Mouse (Mus musculus): ENCODE results near the gene Tbc1d4.

DNA sequence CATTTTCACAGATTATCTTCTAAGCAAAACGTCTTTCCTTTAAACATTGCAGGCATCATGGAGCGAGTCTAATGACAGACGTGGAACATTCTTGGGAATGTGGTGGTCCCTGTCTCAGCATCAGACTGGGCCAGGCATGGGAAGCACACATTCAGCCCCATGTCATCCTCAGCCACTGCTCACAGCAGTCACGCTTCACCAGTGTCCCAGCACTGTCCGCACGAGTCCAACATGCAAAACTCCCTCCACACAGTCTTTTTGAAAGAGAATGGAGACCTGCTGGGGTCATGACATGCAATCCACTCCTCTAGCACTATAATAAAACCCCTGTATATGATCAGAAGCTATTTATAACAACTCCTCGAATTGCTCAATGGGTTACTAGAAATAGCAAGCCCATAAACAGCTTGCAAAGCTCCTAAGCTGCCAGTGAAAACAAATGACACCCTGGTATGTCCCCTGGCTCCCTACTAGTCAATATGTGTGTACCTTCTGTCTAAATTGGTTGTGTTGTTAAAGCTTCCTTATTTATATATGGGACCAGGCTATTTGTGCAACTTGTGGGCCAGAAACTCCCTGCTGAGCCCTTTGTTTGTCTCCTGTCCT is 76.8 kb downstream of the Tbc1d4 start:
- no peak for TF ChIP-seq RCOR1 (conservative IDR thresholded peaks at IDR 0.05; ENCODE audit: low read depth, low read length)
- no peak for TF ChIP-seq CHD1 (IDR thresholded peaks at IDR 0.05; ENCODE audit: low read depth, low read length)
- no peak for TF ChIP-seq SMC3 (IDR thresholded peaks at IDR 0.05; ENCODE audit: low read depth, low read length)
- TF ChIP-seq USF2 (conservative IDR thresholded peaks at IDR 0.05; ENCODE audit: low read depth, low read length) = no peak
- TF ChIP-seq E2F4 (IDR thresholded peaks at IDR 0.05; ENCODE audit: insufficient replicate concordance, low read depth, low read length) = no peak
- TF ChIP-seq POLR2A (IDR thresholded peaks at IDR 0.05; ENCODE audit: low read depth, low read length) = no peak
- no peak for TF ChIP-seq MAX (IDR thresholded peaks at IDR 0.05; ENCODE audit: low read length)

All from CH12.LX (cell line).